Mouse (Mus musculus) thymus, adult 2 months (tissue): ENCODE data around the gene Sp9. TPM values are rescaled to one million over a fixed set of nuclear protein-coding genes. Genes with fewer than 3 reads are reported as not detected.

Experiments
- DNase-seq: peaks from one replicate; pipeline ENCODE4 v3.0.0; 2021
- H3K27ac ChIP-seq: fragments of 200-500 bp; 2 replicates; pipeline ENCODE4 v1.5.1; 2012; ENCODE audit warnings: low read length, control low read depth; ENCODE audit not compliant: control insufficient read depth, insufficient read depth
- H3K27me3 ChIP-seq: fragments of 200-500 bp; 2 replicates; pipeline ENCODE4 v1.6.1; 2012; ENCODE audit warnings: mild to moderate bottlenecking, low read length, moderate library complexity, mixed read lengths; ENCODE audit not compliant: control insufficient read depth, insufficient read depth
- H3K36me3 ChIP-seq: fragments of 200-500 bp; 2 replicates; pipeline ENCODE4 v1.6.1; 2012; ENCODE audit warnings: mild to moderate bottlenecking, low read length, moderate library complexity; ENCODE audit not compliant: control insufficient read depth, insufficient read depth
- H3K4me1 ChIP-seq: fragments of 200-500 bp; replicated peaks from 2 replicates; pipeline ENCODE4 v1.6.1; 2012; ENCODE audit warnings: low read length; ENCODE audit not compliant: control insufficient read depth, insufficient read depth
- H3K4me3 ChIP-seq: fragments of 200-500 bp; 2 replicates; pipeline ENCODE4 v1.5.1; 2012; ENCODE audit warnings: mild to moderate bottlenecking, low read length, control low read depth, moderate library complexity; ENCODE audit not compliant: control insufficient read depth, insufficient read depth
- CTCF ChIP-seq: fragments of 200-500 bp; IDR thresholded peaks from 2 replicates; pipeline ENCODE4 v1.5.1; 2012; ENCODE audit warnings: mild to moderate bottlenecking, control low read depth, low read length, moderate library complexity, borderline replicate concordance; ENCODE audit not compliant: control insufficient read depth, poor library complexity, insufficient read depth; ENCODE audit errors: extremely low read depth
- POLR2A ChIP-seq: fragments of 200-500 bp; IDR thresholded peaks from 2 replicates; pipeline ENCODE4 v1.6.1; 2012; ENCODE audit warnings: mild to moderate bottlenecking, low read length, control low read depth, moderate library complexity; ENCODE audit not compliant: control insufficient read depth, poor library complexity, insufficient read depth; ENCODE audit errors: extremely low read depth
- WGBS: fragments of 180-500 bp; shearing (Covaris S2); methylation state at CpG from one replicate; pipeline ENCODE4 v1.1.7; 2018; 5-methylcytosine and 5-hydroxymethylcytosine counted together
- polyA plus RNA-seq: library from polyadenylated mRNA; depleted of rRNA; stranded (reverse); fragments of >200 nt; gene quantifications from 2 replicates; pipeline ENCODE4 v1.2.3, GENCODE M21; 2012

The Sp9 gene
- polyA plus RNA-seq, 1 experiment: not detected

DNA sequence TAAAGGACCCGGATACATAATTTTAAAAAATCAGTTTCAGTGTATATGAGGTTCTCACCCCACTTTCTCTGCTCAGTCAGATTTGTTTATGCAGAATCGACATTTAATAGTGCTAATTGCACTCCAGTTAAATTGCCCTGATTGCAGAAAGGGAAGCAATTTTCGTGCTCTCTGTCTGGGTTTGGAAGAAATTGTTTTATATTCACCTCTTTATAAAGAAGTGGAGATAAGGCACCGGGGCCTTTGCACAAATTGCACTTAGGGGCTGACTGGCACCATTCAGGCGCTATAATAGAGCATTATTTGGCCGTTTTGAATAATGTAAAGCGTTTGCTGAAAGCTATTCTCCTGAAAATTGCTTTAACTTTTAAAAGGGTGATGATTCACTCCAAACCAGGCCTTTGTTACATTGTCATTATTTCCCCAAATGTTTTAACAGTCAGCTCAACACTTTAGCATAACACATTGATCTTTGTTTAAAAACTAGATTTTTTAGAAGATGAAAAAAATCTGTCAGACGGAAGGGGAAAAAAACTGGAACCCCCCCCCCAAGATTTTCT lies 2.8 kb upstream of the Sp9 start:
- Histone ChIP-seq H3K27me3 (peaks cover 46% of the 10 kb centered on the region), H3K4me1 (peaks cover 34% of the 10 kb centered on the region), H3K27ac (no peak overlapping the region), H3K4me3 (no peak overlapping the region), H3K36me3 (no peaks in the 10 kb centered on the region)
- no peak for DNase-seq
- no peak for TF ChIP-seq CTCF
- no peak for TF ChIP-seq POLR2A
- WGBS: 11% methylated on average over 8 of the region's 8 CpGs

DNA sequence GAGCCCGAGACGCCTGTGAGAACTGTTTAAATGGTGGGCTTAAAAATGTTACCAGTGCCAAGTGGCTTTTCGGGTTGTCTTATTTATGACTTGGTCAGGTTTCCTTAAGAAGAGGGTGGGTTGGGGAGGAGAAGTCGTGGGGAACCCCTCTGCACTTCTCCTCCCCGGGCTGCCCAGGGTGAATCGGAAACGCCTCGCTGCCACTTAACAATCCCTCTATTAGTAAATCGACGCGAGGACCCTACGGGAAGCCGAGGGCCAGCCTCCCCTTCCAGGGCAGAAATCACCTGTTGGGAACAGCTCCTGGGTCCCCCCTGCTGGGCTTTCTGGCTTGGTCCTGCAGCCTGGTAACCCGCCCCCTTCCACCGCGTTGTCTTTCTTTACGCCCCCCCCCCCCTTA lies 2.1 kb upstream of the Sp9 start:
- TF ChIP-seq POLR2A (no peak), CTCF (no peak)
- no peak for DNase-seq
- WGBS: 5% methylated on average over 17 of the region's 17 CpGs

DNA sequence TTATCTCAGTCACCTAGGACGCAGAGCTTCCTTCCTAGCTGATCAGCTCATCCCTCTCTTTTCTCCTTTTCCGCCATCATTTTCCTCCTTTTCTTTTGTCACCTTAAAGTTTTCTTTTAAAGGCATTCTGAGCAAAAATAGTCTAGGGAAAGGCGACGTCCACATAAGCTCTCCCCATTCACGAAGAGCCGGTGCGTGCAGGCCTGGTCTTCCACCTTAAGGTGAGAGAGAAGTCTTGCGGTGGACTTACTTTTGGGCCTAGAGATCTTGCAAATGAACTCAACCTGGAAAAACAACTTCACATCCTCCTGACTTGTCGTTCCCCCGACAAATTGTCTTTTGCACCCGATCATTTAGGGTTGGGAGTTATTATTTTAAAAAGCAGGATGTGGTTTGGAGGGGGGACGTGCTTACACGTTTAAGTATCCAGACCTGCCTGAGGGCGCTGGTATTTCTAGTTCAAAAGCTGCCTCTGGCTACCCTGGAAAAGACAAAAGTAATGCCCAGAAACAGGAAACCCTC lies 1.6 kb upstream of the Sp9 start:
- 3% methylated on average over 14 of the region's 14 CpGs for WGBS
- no peak for TF ChIP-seq POLR2A
- TF ChIP-seq CTCF: no peak
- peaks cover 42% of the 10 kb centered on the region for H3K4me1 ChIP-seq
- H3K27ac ChIP-seq: no peak overlapping the region
- H3K36me3 ChIP-seq: no peaks in the 10 kb centered on the region
- H3K27me3 ChIP-seq: peaks cover 53% of the 10 kb centered on the region
- no peak overlapping the region for H3K4me3 ChIP-seq
- DNase-seq: no peak

More for the DNA sequence above, 2.1 kb upstream of the Sp9 start:
- Histone ChIP-seq H3K36me3 (no peaks in the 10 kb centered on the region), H3K4me1 (peaks cover 41% of the 10 kb centered on the region), H3K4me3 (no peak overlapping the region), H3K27me3 (peaks cover 52% of the 10 kb centered on the region), H3K27ac (no peak overlapping the region)

DNA sequence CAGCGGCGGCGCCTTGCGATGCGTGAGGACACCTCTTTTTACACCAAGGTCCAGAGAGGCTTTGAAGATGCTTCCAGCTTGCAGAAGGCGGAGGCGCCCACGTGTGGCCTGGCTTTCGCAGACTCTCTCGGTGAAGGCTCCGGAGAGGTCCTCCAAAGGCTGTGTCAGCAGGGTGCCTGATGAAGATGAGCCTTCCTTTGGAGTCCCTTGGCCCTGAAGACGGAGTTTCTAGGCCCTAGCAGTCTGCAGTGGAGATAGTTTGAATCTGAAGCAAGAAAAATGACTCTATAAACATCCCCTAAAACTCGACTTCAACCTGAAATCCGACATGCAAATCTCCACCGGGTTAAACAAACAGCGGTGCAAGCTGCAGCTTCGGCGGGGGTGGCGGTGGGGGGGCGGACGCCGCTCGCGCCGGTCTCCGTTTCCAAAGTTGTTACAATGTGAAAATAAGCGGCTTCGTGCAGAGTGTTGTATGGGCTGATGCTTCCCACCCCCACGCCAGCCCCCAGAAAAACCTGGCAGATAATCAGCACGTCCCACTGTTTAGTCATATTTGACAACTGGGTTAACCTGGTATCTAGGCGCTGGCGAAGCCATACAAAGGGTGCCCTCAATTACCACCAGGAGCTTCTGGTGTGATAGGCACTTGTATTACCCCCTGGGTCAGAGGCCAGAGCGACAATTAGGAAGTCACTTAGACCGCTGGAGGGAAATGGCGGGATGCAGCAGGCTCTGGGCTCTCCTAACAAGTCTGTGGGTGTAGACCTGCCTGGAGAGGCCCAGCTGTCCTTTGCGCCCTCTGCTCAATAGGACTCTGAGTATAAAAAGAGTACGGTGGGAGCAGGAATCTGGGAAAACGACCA lies 899 bp upstream of the Sp9 start:
- Histone ChIP-seq H3K4me1 (peaks cover 42% of the 10 kb centered on the region), H3K36me3 (no peaks in the 10 kb centered on the region), H3K27ac (no peak overlapping the region), H3K4me3 (no peak overlapping the region), H3K27me3 (peaks cover 53% of the 10 kb centered on the region)
- no peak for TF ChIP-seq CTCF
- no peak for TF ChIP-seq POLR2A
- DNase-seq: no peak
- WGBS: 6% methylated on average over 38 of the region's 38 CpGs

DNA sequence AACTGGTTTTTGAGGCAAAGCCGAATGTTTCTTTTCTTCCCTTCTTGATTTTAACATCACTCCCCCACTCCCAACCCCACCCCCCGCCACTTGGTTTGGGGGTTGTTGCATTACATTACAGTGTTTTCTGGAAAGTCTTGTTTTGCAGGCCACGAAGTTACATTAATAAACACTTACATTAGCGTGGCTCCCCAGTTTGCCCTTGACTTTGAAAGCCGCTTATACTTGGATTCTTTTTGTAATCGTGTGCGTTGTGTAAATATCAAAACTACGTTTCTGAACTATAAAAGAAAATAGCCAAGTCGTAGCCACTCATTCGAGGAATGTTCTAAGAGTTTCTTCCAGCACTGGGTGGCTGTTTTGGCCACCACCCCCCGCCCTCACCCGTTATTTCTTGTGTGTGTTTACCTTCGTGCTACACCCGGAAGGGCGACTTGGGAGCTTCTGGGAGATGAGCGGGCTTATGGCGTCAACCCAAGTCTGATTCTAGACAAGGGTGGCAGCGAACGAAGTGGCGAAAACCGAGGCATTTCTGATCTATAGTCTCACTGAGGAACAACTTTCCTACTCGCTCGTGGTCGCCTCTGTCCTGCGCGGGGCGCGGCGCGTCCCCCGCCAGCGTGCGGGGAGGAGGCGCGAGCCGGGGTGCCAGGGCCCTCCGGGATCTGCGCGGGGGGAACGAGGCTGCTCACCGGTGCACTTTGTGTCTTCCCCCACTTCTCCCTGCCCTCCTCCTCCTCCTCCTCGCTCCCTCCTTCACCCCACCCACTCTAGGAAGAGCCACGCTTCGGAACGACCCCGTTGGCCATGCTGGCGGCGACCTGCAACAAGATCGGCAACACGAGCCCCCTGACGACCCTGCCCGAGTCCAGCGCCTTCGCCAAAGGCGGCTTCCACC lies 875 bp downstream of the Sp9 start:
- no peak overlapping the region for H3K27ac ChIP-seq
- TF ChIP-seq CTCF (no peak), POLR2A (no peak)
- H3K36me3 ChIP-seq: no peaks in the 10 kb centered on the region
- peaks cover 42% of the 10 kb centered on the region for H3K4me1 ChIP-seq
- 4% methylated on average over 55 of the region's 55 CpGs for WGBS
- no peak for DNase-seq
- H3K4me3 ChIP-seq: peak overlapping the region; percentile 23
- H3K27me3 ChIP-seq: peaks cover 54% of the 10 kb centered on the region
